Comparison of ENCODE assay signal across 14 mouse cellular contexts in genomic region chr12:75726349-75726861, GRCm38 (mm10). TPM values are rescaled to one million over a fixed set of nuclear protein-coding genes. Genes with fewer than 3 reads are reported as not detected.
A peak's percentile ranks its signal among the peaks of the same experiment; 100 is the strongest.
DNase-seq lines count a peak whose midpoint lies in the region; ATAC-seq and TF ChIP-seq lines count a peak whose summit lies in the region.
"Had no signal": no experiment of that assay in that cellular context is flagged by ENCODE, and none has a peak within 500 bp of the region (broad histone marks: within the 10 kb centered on the region; RNA-seq: fewer than 3 reads in every experiment).

No protein-coding gene starts in this region.

- DNase-seq in liver, postnatal 0 days = no peak
- DNase-seq in CD4-positive, CD25-positive, alpha-beta regulatory T cell, adult 2 months (ENCODE audit: low read depth, low spot score) = peak; percentile 59
- DNase-seq in spleen, postnatal 36 days (ENCODE audit: low spot score in 2 of 2) = peak; percentile 31 to 41
- DNase-seq in right cerebral cortex, postnatal 4 days = no peak
- DNase-seq: cerebellum, postnatal 10 days; heart, postnatal 4 days had no signal

- H3K4me3 ChIP-seq in liver, postnatal 0 days (ENCODE audit: low read depth, low read length) = no peak overlapping the region
- no peak overlapping the region for H3K4me3 ChIP-seq in liver, embryonic 12.5 days
- H3K4me3 ChIP-seq in brown adipose tissue, adult 24 weeks (ENCODE audit: insufficient read depth, low read depth, low read length) = no peak overlapping the region
- no peak overlapping the region for H3K4me3 ChIP-seq in forebrain, embryonic 12.5 days (replicated peaks)
- H3K4me3 ChIP-seq: embryonic facial prominence, embryonic 12.5 days; layer of hippocampus, adult 2 months had no signal

- H3K4me2 ChIP-seq in liver, postnatal 0 days (ENCODE audit: low read depth, low read length) = no peak overlapping the region
- no peak overlapping the region for H3K4me2 ChIP-seq in liver, embryonic 12.5 days
- no peak overlapping the region for H3K4me2 ChIP-seq in forebrain, embryonic 12.5 days
- H3K4me2 ChIP-seq: embryonic facial prominence, embryonic 12.5 days had no signal

- no peaks in the 10 kb centered on the region for H3K27me3 ChIP-seq in liver, postnatal 0 days (ENCODE audit: insufficient read depth, low read length)
- no peaks in the 10 kb centered on the region for H3K27me3 ChIP-seq in liver, embryonic 12.5 days (replicated peaks)
- no peaks in the 10 kb centered on the region for H3K27me3 ChIP-seq in forebrain, embryonic 12.5 days
- H3K27me3 ChIP-seq: embryonic facial prominence, embryonic 12.5 days had no signal

- H3K36me3 ChIP-seq in liver, postnatal 0 days (replicated peaks; ENCODE audit: insufficient read depth, low read length) = peaks cover 6% of the 10 kb centered on the region; the same call in 1 of the 2 replicates
- peaks cover 15% of the 10 kb centered on the region for H3K36me3 ChIP-seq in liver, embryonic 12.5 days
- peaks cover 7% of the 10 kb centered on the region for H3K36me3 ChIP-seq in forebrain, embryonic 12.5 days (replicated peaks)

- 65% methylated on average over 8 of the region's 8 CpGs for WGBS in liver, postnatal 0 days (ENCODE audit: insufficient replicate concordance)
- 71% methylated on average over 8 of the region's 8 CpGs for WGBS in liver, embryonic 12.5 days (ENCODE audit: insufficient replicate concordance)
- WGBS in forebrain, embryonic 12.5 days = 87% methylated on average over 8 of the region's 8 CpGs

- no peaks in the 10 kb centered on the region for H3K9me3 ChIP-seq in liver, postnatal 0 days (ENCODE audit: low read length)
- H3K9me3 ChIP-seq in liver, embryonic 12.5 days (replicated peaks) = no peaks in the 10 kb centered on the region
- no peaks in the 10 kb centered on the region for H3K9me3 ChIP-seq in forebrain, embryonic 12.5 days
- H3K9me3 ChIP-seq: embryonic facial prominence, embryonic 12.5 days had no signal

- no peak overlapping the region for H3K9ac ChIP-seq in liver, postnatal 0 days (replicated peaks)
- no peak overlapping the region for H3K9ac ChIP-seq in liver, embryonic 12.5 days
- H3K9ac ChIP-seq in forebrain, embryonic 12.5 days = no peak overlapping the region
- H3K9ac ChIP-seq: embryonic facial prominence, embryonic 12.5 days had no signal

- ATAC-seq in liver, postnatal 0 days = no peak
- ATAC-seq in liver, embryonic 12.5 days = no peak
- no peak for ATAC-seq in forebrain, embryonic 12.5 days (ENCODE audit: low FRiP score)
- ATAC-seq: forebrain, embryonic 16.5 days; intestine, postnatal 0 days had no signal

- TF ChIP-seq EP300 in liver, postnatal 0 days (IDR thresholded peaks at IDR 0.05; ENCODE audit: low read depth) = no peak

- TF ChIP-seq CTCF in liver, postnatal 0 days (IDR thresholded peaks at IDR 0.05; ENCODE audit: low read depth) = no peak

- H3K4me1 ChIP-seq in liver, postnatal 0 days (ENCODE audit: insufficient read depth) = peaks cover 12% of the 10 kb centered on the region; the same call in 1 of the 2 replicates
- peaks cover 55% of the 10 kb centered on the region for H3K4me1 ChIP-seq in liver, embryonic 12.5 days
- no peaks in the 10 kb centered on the region for H3K4me1 ChIP-seq in brown adipose tissue, adult 24 weeks (ENCODE audit: control insufficient read depth, insufficient read depth, insufficient read length, low read length)
- H3K4me1 ChIP-seq in forebrain, embryonic 12.5 days = peaks cover 4% of the 10 kb centered on the region
- H3K4me1 ChIP-seq: embryonic facial prominence, embryonic 12.5 days had no signal

- H3K27ac ChIP-seq in liver, postnatal 0 days (ENCODE audit: low read depth) = peak overlapping the region; percentile 50
- H3K27ac ChIP-seq in liver, embryonic 12.5 days = no peak overlapping the region
- peak overlapping the region; percentile 17 for H3K27ac ChIP-seq in brown adipose tissue, adult 24 weeks (replicated peaks; ENCODE audit: low read depth, low read length)
- H3K27ac ChIP-seq in forebrain, embryonic 12.5 days = no peak overlapping the region
- H3K27ac ChIP-seq: embryonic facial prominence, embryonic 12.5 days; layer of hippocampus, adult 2 months; stomach, postnatal 0 days had no signal

RNA-seq across cellular contexts. Expression of gene Sgpp1, which starts 9.1 kb away (rescaled TPM):
- polyA plus RNA-seq in liver, postnatal 0 days (2015; fragmentation: Nextera tagmentation; extraction: Ambion mirVana) = 13.8 and 17.4 TPM in 2 replicates
- 22.3 and 22.7 TPM in 2 replicates for polyA plus RNA-seq in liver, embryonic 12.5 days (2016; fragmentation: Nextera tagmentation; extraction: Ambion mirVana)
- polyA plus RNA-seq in brown adipose tissue, adult 24 weeks (2012; ENCODE audit: insufficient read depth, insufficient read length, missing spikeins) = 5.9 and 6.0 TPM in 2 replicates
- 11.6 and 12.6 TPM in 2 replicates for polyA plus RNA-seq in forebrain, embryonic 12.5 days (2016; fragmentation: Nextera tagmentation; extraction: Ambion mirVana)

RNA-seq across cellular contexts. Expression of gene Wdr89, which starts 57.1 kb away (rescaled TPM):
- polyA plus RNA-seq in liver, postnatal 0 days (2015; fragmentation: Nextera tagmentation; extraction: Ambion mirVana) = 4.7 and 5.1 TPM in 2 replicates
- 9.8 and 10.7 TPM in 2 replicates for polyA plus RNA-seq in liver, embryonic 12.5 days (2016; fragmentation: Nextera tagmentation; extraction: Ambion mirVana)
- 16.5 and 18.2 TPM in 2 replicates for polyA plus RNA-seq in brown adipose tissue, adult 24 weeks (2012; ENCODE audit: insufficient read depth, insufficient read length, missing spikeins)
- polyA plus RNA-seq in forebrain, embryonic 12.5 days (2016; fragmentation: Nextera tagmentation; extraction: Ambion mirVana) = 9.0 and 9.7 TPM in 2 replicates

Comparison
In these comparisons a context has a peak if more than half of its experiments do, and no peak if none do; other contexts are left out.
1. H3K27ac ChIP-seq: peak in liver, postnatal 0 days (single experiment) and brown adipose tissue, adult 24 weeks (single experiment); none in liver, embryonic 12.5 days (single experiment) and forebrain, embryonic 12.5 days (single experiment).
2. DNase-seq: peak in CD4-positive, CD25-positive, alpha-beta regulatory T cell, adult 2 months (single experiment) and spleen, postnatal 36 days (2 of 2); none in liver, postnatal 0 days (single experiment) and right cerebral cortex, postnatal 4 days (single experiment).